Mouse (Mus musculus) brain, embryonic 14.5 days (tissue): ENCODE data around the gene She. TPM values are rescaled to one million over a fixed set of nuclear protein-coding genes. Genes with fewer than 3 reads are reported as not detected.
"Not testable (repeated sequence)": the region's sequence is repeated elsewhere in the genome, so short reads cannot be mapped to it uniquely, and the experiment has no call there.

Experiments used
- DNase-seq: peaks from one replicate; pipeline ENCODE4 v3.0.0-alpha.2; 2011; ENCODE audit warnings: low read depth
- CTCF ChIP-seq: fragments of 200-500 bp; IDR thresholded peaks from 2 replicates; pipeline ENCODE4 v1.5.1; 2012; ENCODE audit warnings: inconsistent platforms, mild to moderate bottlenecking, moderate library complexity, borderline replicate concordance; ENCODE audit not compliant: insufficient read depth, insufficient read length; ENCODE audit errors: extremely low read depth
- POLR2A ChIP-seq: fragments of 200-500 bp; IDR thresholded peaks from 2 replicates; pipeline ENCODE4 v1.6.1; 2012; ENCODE audit warnings: mild to moderate bottlenecking, inconsistent platforms, borderline replicate concordance; ENCODE audit not compliant: poor library complexity, insufficient read depth, insufficient read length, severe bottlenecking; ENCODE audit errors: extremely low read depth
- polyA plus RNA-seq: library from polyadenylated mRNA; depleted of rRNA; stranded (reverse); fragments of >200 nt; gene quantifications from 2 replicates; pipeline ENCODE4 v1.2.3, GENCODE M21; 2012

She gene
- polyA plus RNA-seq, 1 experiment: 2.0 TPM

DNA sequence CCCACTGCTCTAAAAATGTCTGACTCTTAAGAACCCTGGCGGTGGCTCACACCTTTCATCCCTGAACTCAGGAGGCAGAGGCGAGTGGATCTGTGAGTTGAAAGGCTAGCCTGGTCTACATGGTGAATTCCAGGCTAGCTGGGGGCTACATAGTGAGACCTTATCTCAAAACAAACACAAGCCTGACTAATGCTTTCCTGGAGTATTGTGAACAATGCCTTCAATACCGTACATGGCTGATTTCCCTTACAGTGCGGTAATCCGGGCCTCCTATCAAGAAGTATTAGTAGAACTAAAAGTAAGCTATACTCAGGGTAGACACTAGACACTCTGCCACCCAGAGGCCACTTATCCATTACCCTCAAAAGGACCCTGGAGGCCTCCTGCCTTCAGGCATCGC lies 16.9 kb downstream of the She start:
- DNase-seq: no peak
- TF ChIP-seq POLR2A: no peak

DNA sequence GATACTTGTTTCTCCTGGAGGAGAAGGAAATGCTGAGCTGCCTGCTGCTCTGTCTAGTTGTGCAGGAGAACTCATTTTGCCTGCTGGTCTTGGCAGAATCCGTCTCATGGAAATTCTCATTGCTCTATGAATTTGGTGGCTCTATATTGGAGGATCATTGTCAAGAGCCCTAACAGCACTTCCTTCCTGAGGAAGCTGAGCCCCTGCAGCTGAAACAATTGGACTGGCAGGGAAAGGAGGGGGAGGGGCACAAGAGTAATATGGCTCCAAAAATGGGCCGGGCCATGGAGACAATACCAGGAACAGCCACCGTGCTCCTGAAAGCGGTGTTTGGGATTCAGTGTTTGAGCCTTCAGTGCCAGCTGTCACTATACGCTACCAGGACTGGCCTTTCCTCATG lies 22.6 kb downstream of the She start:
- TF ChIP-seq CTCF (no peak), POLR2A (no peak)
- DNase-seq: no peak

DNA sequence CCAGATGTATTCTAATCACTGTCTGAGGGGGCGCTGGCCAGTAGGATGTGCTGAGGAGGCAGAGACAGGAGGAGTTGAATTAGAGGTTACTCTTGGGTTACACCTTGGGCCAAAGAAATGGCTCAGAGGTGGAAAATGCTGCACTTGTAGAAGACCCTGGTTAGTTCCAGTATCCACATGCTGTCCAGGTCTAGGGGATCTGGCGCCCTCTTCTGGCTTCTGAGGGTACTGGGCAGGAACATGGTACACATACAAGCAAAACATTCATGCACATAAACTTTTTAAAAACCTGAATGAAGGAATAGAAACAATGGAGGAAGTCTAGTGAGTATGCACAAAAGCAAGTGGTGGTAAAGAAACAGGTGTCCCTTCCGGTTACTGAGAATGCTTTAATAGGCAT lies 26.2 kb downstream of the She start:
- TF ChIP-seq POLR2A: no peak
- peak; percentile 46; the same call in 1 of the 2 replicates for TF ChIP-seq CTCF
- no peak for DNase-seq

DNA sequence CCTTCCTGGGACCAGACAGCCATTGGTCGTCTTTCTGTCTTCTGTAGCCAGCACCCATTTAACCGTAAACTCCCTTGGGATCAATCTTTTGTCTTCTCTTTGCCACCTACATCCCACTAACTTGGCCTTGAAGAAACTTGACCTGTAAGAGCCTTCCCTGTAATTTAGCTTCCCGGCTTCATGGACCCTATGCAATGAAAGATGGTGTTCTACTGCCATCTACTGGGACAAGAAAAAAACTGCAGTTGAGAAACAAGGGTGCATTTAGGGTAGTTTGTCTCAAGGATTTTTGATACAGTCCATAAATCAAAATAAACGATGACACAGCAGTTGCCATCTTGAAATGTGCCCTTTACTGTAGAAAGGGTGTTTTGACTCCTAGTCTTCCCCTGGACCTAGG lies 27.0 kb downstream of the She start:
- DNase-seq: peak; percentile 82

DNA sequence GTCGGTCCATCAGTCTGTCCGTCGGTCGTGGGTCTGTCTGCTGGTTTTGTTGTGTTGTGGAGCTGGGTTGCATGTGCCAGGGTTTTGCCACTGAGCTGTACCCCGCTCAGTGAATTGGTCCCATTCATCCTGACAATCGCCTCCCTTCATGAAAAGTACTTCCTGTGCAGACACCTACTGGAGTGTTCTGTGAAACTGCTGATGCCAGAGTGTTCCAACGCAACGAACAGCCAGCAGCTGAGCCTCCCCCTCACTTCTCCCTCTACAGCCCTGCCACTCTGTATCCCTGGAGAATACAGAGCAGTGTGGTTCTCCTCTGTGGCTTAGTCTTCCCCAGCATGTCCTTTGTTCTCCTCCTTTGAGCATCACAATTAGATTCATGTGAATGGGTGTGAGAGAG lies 27.7 kb downstream of the She start:
- peak; percentile 25 for DNase-seq
- TF ChIP-seq CTCF (no peak), POLR2A (no peak)

More for the DNA sequence above, 27.0 kb downstream of the She start:
- no peak for TF ChIP-seq POLR2A
- peak; percentile 69; the same call in 1 of the 2 replicates for TF ChIP-seq CTCF

DNA sequence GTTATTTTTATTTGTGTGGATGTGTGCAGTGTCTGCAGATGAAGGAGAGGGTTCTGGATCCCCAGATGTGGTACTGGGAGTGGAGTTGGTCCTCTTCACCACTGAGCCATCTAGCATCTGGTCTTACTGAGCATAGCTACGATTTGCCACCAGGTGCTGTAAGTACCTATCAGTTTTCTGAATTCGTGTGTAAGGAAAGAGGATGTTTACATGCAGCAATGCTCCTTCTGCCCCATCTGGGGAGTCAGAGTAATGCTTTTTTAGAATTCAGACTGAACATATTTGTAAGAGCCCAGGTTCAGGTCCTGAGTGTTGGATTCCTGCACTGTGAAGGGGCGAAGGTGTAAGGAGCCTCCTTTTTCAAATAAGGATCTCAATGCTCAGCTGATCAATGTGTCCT lies 28.8 kb downstream of the She start:
- TF ChIP-seq POLR2A (no peak), CTCF (no peak)
- no peak for DNase-seq

DNA sequence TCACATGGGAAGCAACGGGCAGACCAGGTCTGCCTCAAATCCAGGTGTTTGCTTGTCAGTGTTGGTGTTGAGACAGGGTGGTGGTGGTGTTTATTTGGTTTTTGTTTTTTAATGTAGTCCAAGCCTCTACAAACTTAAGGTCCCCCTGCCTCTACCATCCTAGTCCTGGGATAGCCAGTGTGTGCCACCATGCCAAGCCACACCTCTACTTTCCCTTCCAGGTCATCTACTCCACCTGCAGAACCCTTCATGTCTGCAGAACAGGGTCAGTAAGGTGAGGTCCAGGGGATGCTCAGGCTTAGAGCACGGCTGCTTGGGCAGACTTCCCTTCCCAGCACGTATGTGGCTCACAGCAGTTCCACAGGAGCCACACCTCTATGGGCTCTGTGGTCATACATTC lies 29.2 kb downstream of the She start:
- DNase-seq: no peak
- no peak for TF ChIP-seq POLR2A
- TF ChIP-seq CTCF: no peak

DNA sequence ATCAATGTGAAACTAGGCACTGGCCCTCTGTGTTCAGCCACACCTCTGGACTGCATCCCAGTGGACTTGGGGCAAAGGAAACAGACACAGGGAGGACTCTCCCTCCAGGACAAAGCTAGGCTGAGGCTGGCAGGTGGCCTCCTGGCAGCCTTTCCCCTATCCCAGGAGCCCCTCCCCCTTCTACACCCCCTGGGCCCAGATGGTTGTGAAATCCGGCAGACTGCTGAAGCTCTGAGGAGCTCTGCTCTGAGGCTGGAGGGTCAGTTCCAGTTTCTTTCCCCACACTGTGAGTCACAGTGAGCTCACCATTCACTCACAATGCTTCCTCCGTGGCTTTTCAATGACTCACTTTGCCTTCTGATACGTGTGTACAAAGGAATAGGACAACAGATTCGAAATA lies 29.9 kb downstream of the She start:
- peak; percentile 86 for DNase-seq
- no peak for TF ChIP-seq POLR2A
- TF ChIP-seq CTCF: no peak

DNA sequence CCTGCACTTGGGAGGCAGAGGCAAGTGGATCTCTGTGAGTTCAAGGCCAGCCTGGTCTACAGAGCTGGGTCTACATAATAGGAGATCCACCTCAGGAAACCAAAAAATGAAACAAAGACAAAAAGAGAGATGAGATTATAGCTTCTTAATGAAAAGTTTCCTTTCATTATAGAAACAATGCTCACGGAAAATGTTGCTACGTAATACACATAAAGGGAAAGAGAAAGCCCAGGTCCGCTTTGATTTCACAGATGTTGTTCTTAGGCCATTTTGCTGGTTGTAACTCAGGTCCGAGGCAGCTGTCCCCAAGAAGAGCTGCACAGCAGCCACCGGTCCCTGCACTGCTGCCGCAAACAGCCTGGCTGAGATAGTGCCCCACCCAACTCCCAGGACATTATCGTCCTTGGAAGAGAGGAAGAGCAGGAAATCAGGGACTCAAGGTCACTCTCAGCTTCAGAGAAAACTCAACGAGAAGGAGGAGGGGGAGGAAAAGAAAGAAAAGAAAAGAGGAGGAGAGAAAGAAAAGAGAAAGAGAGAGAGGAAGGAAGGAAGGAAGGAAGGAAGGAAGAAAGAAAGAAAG lies 31.1 kb downstream of the She start:
- TF ChIP-seq POLR2A: no peak
- TF ChIP-seq CTCF: no peak
- no peak for DNase-seq

DNA sequence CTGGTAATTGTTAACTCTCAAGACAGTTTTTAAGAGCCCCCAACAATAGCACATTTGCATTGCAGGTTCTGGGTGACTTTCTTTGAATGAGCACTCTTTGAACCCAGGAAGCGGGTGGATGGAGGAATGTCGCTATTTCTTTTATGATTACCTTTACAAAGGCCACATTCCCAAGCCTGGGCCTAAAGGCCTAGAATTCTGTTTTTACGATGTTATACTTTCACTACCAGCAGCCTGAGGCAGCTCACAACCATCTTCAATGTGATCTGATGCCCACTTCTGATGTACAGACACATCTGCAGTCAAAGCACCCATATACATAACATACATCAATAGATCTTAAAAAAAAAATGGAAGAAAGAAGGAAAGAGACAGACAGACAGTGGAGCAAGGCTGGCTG lies 32.1 kb downstream of the She start:
- not testable (repeated sequence) for DNase-seq

DNA sequence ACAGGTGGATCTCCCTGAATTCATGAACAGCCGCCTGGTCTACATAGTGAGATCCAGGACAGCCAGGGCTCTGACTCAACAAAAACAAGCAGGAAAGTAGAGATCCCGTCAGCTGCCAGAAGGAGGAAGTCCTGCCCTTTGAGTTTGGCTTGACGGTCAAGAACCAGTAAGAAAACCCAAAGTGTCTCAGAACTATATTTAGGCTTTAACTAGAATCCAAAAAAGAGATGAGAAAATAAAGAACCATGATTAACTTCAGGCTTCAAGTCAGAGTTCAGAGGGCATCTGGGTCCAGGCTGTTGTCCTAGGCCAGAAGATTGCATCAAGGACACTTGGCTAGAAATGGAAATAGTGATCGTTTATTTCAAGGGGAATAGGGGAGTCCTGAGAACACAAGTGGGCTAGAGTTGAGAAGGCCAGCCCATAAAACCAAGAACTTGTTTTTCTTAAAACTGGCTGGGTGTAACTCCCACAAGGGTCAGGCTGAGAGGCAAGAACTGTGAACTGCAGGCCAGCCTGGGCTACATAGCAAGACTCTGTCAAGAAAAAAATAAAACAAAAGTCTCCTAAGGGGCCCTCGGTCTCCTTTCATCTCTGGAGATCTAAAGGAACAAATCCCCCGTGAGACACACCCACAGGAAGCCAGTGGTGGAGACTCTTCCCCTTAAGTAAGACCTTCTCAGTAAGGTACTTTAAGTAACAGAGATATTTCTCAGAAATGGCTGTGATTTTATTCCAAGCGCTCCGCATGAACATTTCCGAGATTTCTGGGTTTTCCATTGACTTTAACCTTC lies 32.7 kb downstream of the She start:
- DNase-seq: no peak
- TF ChIP-seq CTCF: no peak

DNA sequence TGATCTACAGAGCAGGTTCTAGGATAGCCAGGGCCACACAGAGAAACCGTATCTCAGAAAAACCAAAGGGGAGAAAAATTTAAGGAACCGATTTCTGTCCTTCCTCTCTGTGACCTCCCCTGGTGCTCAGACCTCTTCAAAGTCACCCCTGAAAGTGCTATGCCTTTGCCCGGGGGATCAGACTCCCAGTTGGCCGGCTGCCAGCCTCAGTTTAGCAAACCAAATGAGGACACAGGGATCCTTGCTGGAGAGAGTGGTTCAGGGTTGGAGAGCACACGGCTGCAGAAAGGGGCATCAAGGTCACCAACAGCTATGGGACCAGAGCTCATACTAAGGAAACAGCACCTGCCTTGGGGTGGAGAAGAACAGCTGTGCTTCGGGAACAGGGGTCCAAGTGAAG lies 33.9 kb downstream of the She start:
- DNase-seq: no peak
- TF ChIP-seq CTCF: no peak
- no peak for TF ChIP-seq POLR2A
